Mouse (Mus musculus): ENCODE measurements around the gene Fbxo34. TPM values are rescaled to one million over a fixed set of nuclear protein-coding genes. Genes with fewer than 3 reads are reported as not detected.
A peak's percentile ranks its signal among the peaks of the same experiment; 100 is the strongest.

Fbxo34 gene
- polyA plus RNA-seq, 1 experiment, result 23.4 TPM

DNA sequence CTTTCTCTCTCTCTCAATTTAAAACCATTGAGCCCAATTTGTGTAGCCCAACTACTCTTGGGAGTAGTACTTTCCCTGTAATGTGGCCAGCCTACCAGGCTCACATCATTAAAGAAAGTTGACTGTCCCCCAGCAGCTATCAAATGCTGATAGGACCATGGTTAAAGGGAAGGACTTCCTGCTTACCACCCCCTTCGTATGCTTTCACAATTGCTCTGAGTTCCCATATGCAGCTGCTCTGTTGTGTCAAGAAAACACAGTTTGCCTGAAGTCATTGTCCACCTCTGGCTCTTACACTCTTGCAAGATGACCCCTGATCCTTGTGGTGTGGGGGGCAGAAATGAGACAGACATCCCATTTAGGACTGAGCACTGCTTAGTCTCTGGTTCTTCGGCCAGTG is 5.3 kb upstream of the Fbxo34 start:
- no peak for DNase-seq (ENCODE audit: low read depth)
- TF ChIP-seq POLR2A (IDR thresholded peaks at IDR 0.05; ENCODE audit: borderline replicate concordance, extremely low read depth, insufficient read depth, insufficient read length, poor library complexity, severe bottlenecking), result no peak
- TF ChIP-seq CTCF (IDR thresholded peaks at IDR 0.05; ENCODE audit: borderline replicate concordance, extremely low read depth, insufficient read depth, insufficient read length), result no peak

DNA sequence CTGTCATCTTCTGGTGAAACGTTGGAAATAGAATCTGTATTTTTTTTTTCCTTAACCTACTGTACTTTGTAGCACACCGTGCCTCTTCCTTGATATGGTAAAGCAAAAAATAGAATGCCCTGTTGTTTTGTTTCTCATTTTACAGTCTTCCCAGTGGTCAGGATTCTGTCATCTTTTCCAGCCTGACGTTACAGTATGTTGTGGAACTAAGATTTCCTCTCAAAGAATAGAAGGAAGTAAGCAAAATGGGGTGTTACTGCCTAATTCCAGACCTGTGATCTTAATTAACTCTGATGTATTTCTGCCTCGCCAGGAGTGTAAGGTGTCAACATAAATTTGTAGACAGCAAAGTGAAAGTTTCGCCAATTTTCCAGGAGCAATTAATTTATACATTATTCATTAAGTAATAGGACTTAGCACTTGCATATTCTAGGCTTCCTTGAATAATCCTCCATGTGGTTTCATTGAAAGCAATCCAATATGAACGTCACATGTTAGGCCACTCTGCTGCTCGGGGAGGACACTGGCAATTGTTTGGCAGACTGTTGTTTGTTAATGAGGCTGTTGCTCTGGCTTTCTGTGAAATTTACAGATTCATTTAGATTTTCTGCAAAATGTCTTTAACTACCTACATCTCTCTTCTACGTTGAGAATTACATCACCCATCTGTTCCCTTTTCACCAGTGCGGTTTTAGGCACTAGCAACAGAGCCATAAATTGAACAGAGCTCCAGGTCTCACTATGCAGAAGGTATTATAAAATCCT is 4.7 kb upstream of the Fbxo34 start:
- TF ChIP-seq POLR2A (IDR thresholded peaks at IDR 0.05; ENCODE audit: borderline replicate concordance, extremely low read depth, insufficient read depth, insufficient read length, poor library complexity, severe bottlenecking) (no peak), CTCF (IDR thresholded peaks at IDR 0.05; ENCODE audit: borderline replicate concordance, extremely low read depth, insufficient read depth, insufficient read length) (no peak)
- DNase-seq (ENCODE audit: low read depth), result peak; percentile 75

DNA sequence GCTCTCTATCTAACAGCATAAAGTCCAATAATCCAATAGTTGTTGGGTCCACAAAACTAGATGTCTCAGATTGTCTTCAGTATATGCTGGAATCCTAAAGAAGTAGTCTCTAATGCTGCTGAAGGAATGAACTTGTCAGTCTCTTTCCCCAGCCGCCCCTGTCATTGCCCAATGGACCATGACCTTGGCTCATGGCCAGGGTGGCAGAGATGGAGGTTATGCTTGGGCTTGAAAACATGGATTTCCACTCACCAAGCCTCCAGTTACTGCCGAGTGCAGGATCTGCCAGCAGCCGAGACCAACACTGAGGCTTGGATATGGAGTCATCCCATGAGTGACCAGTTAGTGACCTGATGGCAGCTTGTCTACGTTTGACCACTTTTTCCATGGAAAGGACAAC is 9.3 kb downstream of the Fbxo34 start:
- TF ChIP-seq CTCF (IDR thresholded peaks at IDR 0.05; ENCODE audit: borderline replicate concordance, extremely low read depth, insufficient read depth, insufficient read length) (no peak), POLR2A (IDR thresholded peaks at IDR 0.05; ENCODE audit: borderline replicate concordance, extremely low read depth, insufficient read depth, insufficient read length, poor library complexity, severe bottlenecking) (no peak)
- no peak for DNase-seq (ENCODE audit: low read depth)

DNA sequence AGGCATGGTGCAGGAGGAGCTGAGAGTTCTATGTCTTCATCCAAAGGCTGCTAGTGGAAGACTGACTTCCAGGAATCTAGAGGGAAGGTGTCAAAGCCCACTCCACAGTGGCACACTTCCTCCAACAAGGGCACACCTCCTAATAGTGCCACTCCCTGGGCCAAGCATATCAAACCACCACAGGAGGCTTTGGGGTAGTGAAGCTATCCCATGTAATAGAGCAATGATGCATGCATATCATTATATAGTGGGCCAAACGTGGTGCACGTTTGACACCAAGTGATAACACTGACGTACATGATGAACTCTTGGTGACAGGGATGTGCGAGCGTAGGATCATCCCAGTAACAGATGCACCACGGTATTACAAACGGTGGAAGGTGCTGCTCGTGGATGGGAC is 11.8 kb downstream of the Fbxo34 start:
- TF ChIP-seq POLR2A (IDR thresholded peaks at IDR 0.05; ENCODE audit: borderline replicate concordance, extremely low read depth, insufficient read depth, insufficient read length, poor library complexity, severe bottlenecking), result no peak
- no peak for TF ChIP-seq CTCF (IDR thresholded peaks at IDR 0.05; ENCODE audit: borderline replicate concordance, extremely low read depth, insufficient read depth, insufficient read length)
- no peak for DNase-seq (ENCODE audit: low read depth)

DNA sequence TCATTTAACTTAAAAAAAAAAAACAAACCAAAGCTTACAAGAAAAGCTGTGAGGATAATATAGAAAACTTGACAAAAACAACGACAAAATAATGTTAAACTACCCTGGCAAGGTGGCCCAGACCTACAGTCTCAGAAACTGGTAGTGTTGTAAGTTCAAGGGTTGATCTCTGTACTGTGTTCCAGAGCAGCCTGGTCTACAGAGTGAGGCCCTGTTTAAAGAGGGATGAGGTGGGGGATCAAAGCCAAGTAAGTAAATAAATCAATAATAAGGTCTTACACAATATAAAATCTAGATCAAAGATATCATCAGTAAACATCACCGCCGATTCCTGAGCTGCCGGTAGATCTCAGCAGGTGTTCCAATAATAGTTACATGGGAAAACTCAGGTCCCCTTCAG is 12.2 kb downstream of the Fbxo34 start:
- TF ChIP-seq POLR2A (IDR thresholded peaks at IDR 0.05; ENCODE audit: borderline replicate concordance, extremely low read depth, insufficient read depth, insufficient read length, poor library complexity, severe bottlenecking) (no peak), CTCF (IDR thresholded peaks at IDR 0.05; ENCODE audit: borderline replicate concordance, extremely low read depth, insufficient read depth, insufficient read length) (no peak)

DNA sequence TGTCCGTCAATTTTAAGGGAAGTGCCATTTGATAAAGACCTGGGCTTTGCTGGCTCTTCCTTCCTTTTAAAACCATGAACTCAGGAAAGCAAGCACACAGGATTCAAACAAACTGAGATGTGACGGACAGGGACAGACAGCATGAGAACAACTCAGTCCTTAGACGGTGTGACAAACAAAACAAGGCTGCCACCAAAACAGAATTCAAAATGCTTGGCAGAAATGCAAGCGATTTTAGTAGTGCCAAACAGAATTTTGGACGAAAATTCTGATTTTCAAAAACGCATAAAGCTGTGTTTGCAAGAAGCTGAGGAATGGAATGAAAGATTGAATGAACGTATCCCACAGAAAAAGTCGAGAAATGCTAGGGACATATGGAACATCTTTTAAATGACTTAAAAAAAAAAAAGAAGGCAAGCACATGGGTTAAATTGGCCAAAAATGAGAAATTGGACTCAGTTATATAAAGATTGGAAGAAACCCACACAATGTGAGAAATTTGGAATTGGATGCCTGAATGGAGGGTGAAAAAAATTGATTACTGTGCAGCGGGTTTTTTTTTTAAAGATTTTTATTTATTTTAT is 12.7 kb downstream of the Fbxo34 start:
- TF ChIP-seq POLR2A (IDR thresholded peaks at IDR 0.05; ENCODE audit: borderline replicate concordance, extremely low read depth, insufficient read depth, insufficient read length, poor library complexity, severe bottlenecking), result no peak
- DNase-seq (ENCODE audit: low read depth), result peak; percentile 61

More for the DNA sequence above, 12.2 kb downstream of the Fbxo34 start:
- DNase-seq (ENCODE audit: low read depth), result no peak

DNA sequence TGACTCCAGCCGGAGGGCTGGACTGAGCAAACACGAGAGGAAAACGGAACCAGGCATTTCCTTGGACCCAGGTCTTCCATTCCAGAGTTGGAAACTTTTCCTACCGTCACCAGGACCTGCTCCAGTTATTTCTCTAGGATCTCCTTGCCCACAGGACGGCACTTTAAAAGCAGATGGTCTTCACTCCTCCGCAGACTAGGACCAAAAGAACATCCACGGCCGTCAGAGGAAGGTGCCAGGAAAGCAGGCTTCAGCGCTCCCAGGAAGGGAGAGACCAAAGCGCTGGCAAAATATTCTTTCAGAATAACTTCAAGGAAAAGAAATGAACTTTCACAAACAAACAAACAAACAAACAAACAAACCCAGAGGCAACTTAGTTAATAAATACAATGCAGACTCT is 14.2 kb downstream of the Fbxo34 start:
- no peak for DNase-seq (ENCODE audit: low read depth)
- TF ChIP-seq POLR2A (IDR thresholded peaks at IDR 0.05; ENCODE audit: borderline replicate concordance, extremely low read depth, insufficient read depth, insufficient read length, poor library complexity, severe bottlenecking) (no peak), CTCF (IDR thresholded peaks at IDR 0.05; ENCODE audit: borderline replicate concordance, extremely low read depth, insufficient read depth, insufficient read length) (no peak)

DNA sequence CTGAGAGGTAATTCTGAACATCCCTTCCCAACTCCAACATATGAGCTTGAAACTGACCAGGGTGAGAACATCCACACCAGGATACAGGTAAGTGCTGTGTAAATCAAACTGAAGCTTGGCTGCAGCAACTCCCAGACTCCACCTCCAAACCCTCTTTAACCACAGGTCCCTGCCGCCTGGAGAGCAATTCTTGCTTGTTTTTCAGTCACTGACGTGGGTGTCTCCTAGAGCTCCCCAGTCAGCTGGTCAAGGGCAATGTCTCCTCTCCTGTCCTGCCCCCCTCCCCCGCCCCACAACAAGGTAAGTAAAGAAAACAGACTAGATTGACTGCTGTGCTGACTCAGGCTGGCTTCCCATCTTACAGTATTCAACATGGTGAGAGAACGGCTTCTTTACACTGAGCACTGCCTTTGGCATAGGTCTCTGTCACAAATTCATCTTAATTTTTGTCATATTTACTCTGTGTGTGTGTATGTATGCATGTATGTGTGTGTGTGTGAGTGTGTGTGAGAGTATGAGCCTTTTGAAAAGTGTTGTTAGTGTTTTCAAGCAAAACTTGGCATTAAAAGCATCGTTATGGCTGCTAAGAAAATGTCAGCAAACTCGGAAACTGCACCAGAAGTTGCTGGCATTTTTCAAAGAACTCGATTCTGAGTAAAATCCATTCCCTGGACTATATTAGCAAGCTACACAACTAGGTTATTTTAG is 15.4 kb downstream of the Fbxo34 start:
- DNase-seq (ENCODE audit: low read depth), result peak; percentile 59
- TF ChIP-seq CTCF (IDR thresholded peaks at IDR 0.05; ENCODE audit: borderline replicate concordance, extremely low read depth, insufficient read depth, insufficient read length), result no peak
- TF ChIP-seq POLR2A (IDR thresholded peaks at IDR 0.05; ENCODE audit: borderline replicate concordance, extremely low read depth, insufficient read depth, insufficient read length, poor library complexity, severe bottlenecking), result no peak

DNA sequence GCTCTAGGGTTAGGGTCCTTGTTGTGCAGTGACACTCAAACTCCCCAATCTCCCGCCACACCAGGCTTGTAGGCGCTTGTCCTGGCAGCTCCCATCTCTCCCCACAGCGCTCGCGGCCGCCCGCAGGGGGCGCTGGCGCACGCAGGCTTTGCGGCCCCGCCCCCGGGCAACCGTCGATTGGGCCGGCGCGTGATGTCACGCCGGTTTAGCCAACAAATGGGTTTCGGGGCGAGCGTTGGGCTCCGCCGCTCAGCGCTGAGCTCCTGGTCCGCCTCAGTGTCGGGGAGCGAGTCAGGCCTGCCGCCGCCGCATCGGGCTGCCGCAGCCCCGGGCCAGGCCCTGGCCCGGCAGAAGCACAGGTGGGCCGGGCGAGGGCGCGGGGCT is 22.1 kb downstream of the Fbxo34 start:
- peak; percentile 80 for TF ChIP-seq POLR2A (IDR thresholded peaks at IDR 0.05; ENCODE audit: borderline replicate concordance, extremely low read depth, insufficient read depth, insufficient read length, poor library complexity, severe bottlenecking)
- peak; percentile 96 for TF ChIP-seq CTCF (IDR thresholded peaks at IDR 0.05; ENCODE audit: borderline replicate concordance, extremely low read depth, insufficient read depth, insufficient read length)
- DNase-seq (ENCODE audit: low read depth), result peak; percentile 97

DNA sequence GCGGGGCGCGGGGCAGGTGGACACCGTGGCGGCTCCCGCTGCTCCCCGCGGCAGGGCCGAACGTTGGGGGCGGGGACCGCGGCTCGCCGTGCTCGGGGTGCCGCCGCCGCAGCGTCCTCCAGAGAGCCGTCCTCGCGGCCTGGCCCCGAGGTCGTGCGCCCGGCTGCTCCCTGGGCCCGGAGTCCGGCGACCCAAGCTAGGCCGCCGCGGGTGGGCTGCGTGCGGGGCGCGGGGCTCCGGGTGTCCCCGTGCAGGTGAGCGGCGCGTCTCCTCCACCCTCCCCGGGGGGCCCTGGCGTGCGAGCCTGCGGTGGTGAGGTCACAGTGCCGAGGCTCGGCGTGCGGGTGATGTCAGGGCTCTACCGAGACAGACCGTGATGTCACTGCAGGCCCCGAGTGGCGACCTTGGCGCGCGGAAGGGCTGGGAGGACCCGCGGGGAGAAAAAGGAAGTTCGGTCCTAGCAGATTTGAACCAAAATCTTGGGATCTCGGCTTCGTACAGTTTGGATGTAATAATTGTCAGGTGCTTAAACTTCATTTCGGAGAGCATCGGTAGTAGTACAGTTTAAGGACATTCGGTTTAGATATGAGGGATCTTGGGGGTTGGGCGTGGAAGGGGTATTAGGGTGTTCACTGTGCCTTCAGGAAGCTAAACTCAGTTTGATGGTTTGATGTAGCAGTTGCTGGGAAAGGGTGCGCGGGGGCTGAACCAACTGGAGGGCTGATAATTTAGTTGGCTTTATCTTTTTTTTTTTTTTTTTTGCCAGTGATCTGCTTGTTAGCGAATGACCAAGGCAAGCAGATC is 22.7 kb downstream of the Fbxo34 start:
- DNase-seq (ENCODE audit: low read depth), result peak; percentile 58
- TF ChIP-seq POLR2A (IDR thresholded peaks at IDR 0.05; ENCODE audit: borderline replicate concordance, extremely low read depth, insufficient read depth, insufficient read length, poor library complexity, severe bottlenecking) (no peak), CTCF (IDR thresholded peaks at IDR 0.05; ENCODE audit: borderline replicate concordance, extremely low read depth, insufficient read depth, insufficient read length) (no peak)

DNA sequence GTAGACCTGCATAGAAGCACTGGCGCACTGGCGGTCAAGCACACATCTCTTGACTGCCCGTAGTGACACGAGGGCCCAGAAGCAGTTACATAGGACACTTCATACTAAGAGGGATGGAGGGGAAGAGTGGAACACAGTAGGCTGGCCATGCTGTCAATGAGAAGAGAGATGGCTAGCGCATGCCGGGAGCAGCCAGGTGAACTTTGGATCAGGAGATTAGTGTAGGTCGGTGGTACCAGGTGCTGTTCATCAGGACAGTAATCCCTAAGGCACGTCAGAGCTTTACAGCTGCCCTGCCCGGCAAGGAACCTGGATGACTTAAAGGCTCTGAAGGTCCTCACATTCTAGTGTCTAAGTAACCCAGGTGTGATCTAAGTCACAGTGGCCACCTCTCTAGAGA is 23.7 kb downstream of the Fbxo34 start:
- TF ChIP-seq CTCF (IDR thresholded peaks at IDR 0.05; ENCODE audit: borderline replicate concordance, extremely low read depth, insufficient read depth, insufficient read length), result no peak
- TF ChIP-seq POLR2A (IDR thresholded peaks at IDR 0.05; ENCODE audit: borderline replicate concordance, extremely low read depth, insufficient read depth, insufficient read length, poor library complexity, severe bottlenecking), result no peak
- DNase-seq (ENCODE audit: low read depth), result no peak
